Mouse (Mus musculus): ENCODE measurements around the gene Pkd1.

- TF ChIP-seq CTCF (IDR thresholded peaks at IDR 0.05; ENCODE audit: low read depth, low read length) (no peak), GATA1 (IDR thresholded peaks at IDR 0.05; ENCODE audit: borderline replicate concordance, low read length) (no peak)
Measured at GRCm38 (mm10) chr17:24645916-24646315, 96.3 kb downstream of the Pkd1 start.

All from G1E (cell line).